Mouse (Mus musculus): Measurements from ENCODE around the gene Arhgap33. TPM values are rescaled to one million over a fixed set of nuclear protein-coding genes. Genes with fewer than 3 reads are reported as not detected.
A peak's percentile ranks its signal among the peaks of the same experiment; 100 is the strongest.

Arhgap33 gene
- polyA plus RNA-seq, 1 experiment from 2014 or later, result 2.1 TPM

- peaks cover 11% of the 10 kb centered on the region; the same call in 1 of the 2 replicates for H3K36me3 ChIP-seq (ENCODE audit: insufficient read depth, low read length)
- no peak overlapping the region for H3K9ac ChIP-seq (replicated peaks; ENCODE audit: low read depth)
- H3K4me2 ChIP-seq (replicated peaks; ENCODE audit: low read depth, low read length), result no peak overlapping the region
- no peaks in the 10 kb centered on the region for H3K27me3 ChIP-seq (replicated peaks; ENCODE audit: insufficient read depth, low read length)
- DNase-seq (ENCODE audit: low spot score), result no peak
- no peak for ATAC-seq
- no peak overlapping the region for H3K27ac ChIP-seq (ENCODE audit: low read length)
- TF ChIP-seq EP300 (IDR thresholded peaks at IDR 0.05) (no peak), CTCF (IDR thresholded peaks at IDR 0.05) (no peak)
- H3K4me3 ChIP-seq (ENCODE audit: low read depth, low read length), result no peak overlapping the region
- peaks cover 4% of the 10 kb centered on the region; the same call in 1 of the 2 replicates for H3K4me1 ChIP-seq (ENCODE audit: insufficient read depth, low read depth, low read length)
- H3K9me3 ChIP-seq (ENCODE audit: low read length), result no peaks in the 10 kb centered on the region
- 85% methylated on average over 10 of the region's 14 CpGs for WGBS
Measured at GRCm38 (mm10) chr7:30526981-30527380, 7.9 kb downstream of the Arhgap33 start.

- Histone ChIP-seq H3K4me3 (ENCODE audit: low read depth, low read length) (0 out of 2 replicates have a peak overlapping the region, but pooled peaks have one; percentile 3), H3K4me2 (replicated peaks; ENCODE audit: low read depth, low read length) (peak overlapping the region; percentile 40), H3K9me3 (ENCODE audit: low read length) (no peaks in the 10 kb centered on the region), H3K27me3 (replicated peaks; ENCODE audit: insufficient read depth, low read length) (no peaks in the 10 kb centered on the region), H3K36me3 (ENCODE audit: insufficient read depth, low read length) (peaks cover 11% of the 10 kb centered on the region; the same call in 1 of the 2 replicates), H3K9ac (replicated peaks; ENCODE audit: low read depth) (no peak overlapping the region), H3K27ac (ENCODE audit: low read length) (peak overlapping the region; percentile 4; the same call in 1 of the 2 replicates), H3K4me1 (ENCODE audit: insufficient read depth, low read depth, low read length) (peaks cover 4% of the 10 kb centered on the region; the same call in 1 of the 2 replicates)
- no peak for TF ChIP-seq EP300 (IDR thresholded peaks at IDR 0.05)
- no peak for TF ChIP-seq CTCF (IDR thresholded peaks at IDR 0.05)
- ATAC-seq (0 out of 2 replicates have a peak, but pooled peaks have one; percentile 6), DNase-seq (ENCODE audit: low spot score) (no peak)
- 39% methylated on average over 17 of the region's 17 CpGs for WGBS
Measured at GRCm38 (mm10) chr7:30526399-30526798, 8.5 kb downstream of the Arhgap33 start.

GRCm38 (mm10) chr7:30525954-30526353, 8.9 kb downstream of the Arhgap33 start:
- 0 out of 2 replicates have a peak overlapping the region, but pooled peaks have one; percentile 4 for H3K27ac ChIP-seq (ENCODE audit: low read length)
- DNase-seq (ENCODE audit: low spot score), result peak; percentile 65

GRCm38 (mm10) chr7:30524487-30524886, 10.4 kb downstream of the Arhgap33 start:
- no peak overlapping the region for H3K4me3 ChIP-seq (ENCODE audit: low read depth, low read length)
- TF ChIP-seq EP300 (IDR thresholded peaks at IDR 0.05), result no peak
- no peak for TF ChIP-seq CTCF (IDR thresholded peaks at IDR 0.05)
- H3K4me2 ChIP-seq (replicated peaks; ENCODE audit: low read depth, low read length), result no peak overlapping the region
- H3K4me1 ChIP-seq (ENCODE audit: insufficient read depth, low read depth, low read length), result peaks cover 4% of the 10 kb centered on the region; the same call in 1 of the 2 replicates
- no peak overlapping the region for H3K27ac ChIP-seq (ENCODE audit: low read length)
- H3K36me3 ChIP-seq (ENCODE audit: insufficient read depth, low read length), result no peaks in the 10 kb centered on the region
- 94% methylated on average over 6 of the region's 6 CpGs for WGBS
- H3K27me3 ChIP-seq (replicated peaks; ENCODE audit: insufficient read depth, low read length), result no peaks in the 10 kb centered on the region
- ATAC-seq, result no peak
- H3K9me3 ChIP-seq (ENCODE audit: low read length), result no peaks in the 10 kb centered on the region
- DNase-seq (ENCODE audit: low spot score), result no peak
- H3K9ac ChIP-seq (replicated peaks; ENCODE audit: low read depth), result no peak overlapping the region

More at GRCm38 (mm10) chr7:30525954-30526353, 8.9 kb downstream of the Arhgap33 start:
- H3K4me2 ChIP-seq (replicated peaks; ENCODE audit: low read depth, low read length), result peak overlapping the region; percentile 40
- peaks cover 11% of the 10 kb centered on the region; the same call in 1 of the 2 replicates for H3K36me3 ChIP-seq (ENCODE audit: insufficient read depth, low read length)
- 32% methylated on average over 10 of the region's 10 CpGs for WGBS
- no peak overlapping the region for H3K9ac ChIP-seq (replicated peaks; ENCODE audit: low read depth)
- no peaks in the 10 kb centered on the region for H3K9me3 ChIP-seq (ENCODE audit: low read length)
- peaks cover 4% of the 10 kb centered on the region; the same call in 1 of the 2 replicates for H3K4me1 ChIP-seq (ENCODE audit: insufficient read depth, low read depth, low read length)
- peak; percentile 65 for ATAC-seq
- H3K4me3 ChIP-seq (ENCODE audit: low read depth, low read length), result peak overlapping the region; percentile 3; the same call in 1 of the 2 replicates
- no peaks in the 10 kb centered on the region for H3K27me3 ChIP-seq (replicated peaks; ENCODE audit: insufficient read depth, low read length)
- TF ChIP-seq CTCF (IDR thresholded peaks at IDR 0.05), result no peak

- H3K4me1 ChIP-seq (ENCODE audit: insufficient read depth, low read depth, low read length), result peaks cover 4% of the 10 kb centered on the region; the same call in 1 of the 2 replicates
- no peak for DNase-seq (ENCODE audit: low spot score)
- no peak overlapping the region for H3K9ac ChIP-seq (replicated peaks; ENCODE audit: low read depth)
- WGBS, result 84% methylated on average over 10 of the region's 10 CpGs
- no peak overlapping the region for H3K4me2 ChIP-seq (replicated peaks; ENCODE audit: low read depth, low read length)
- no peak overlapping the region for H3K27ac ChIP-seq (ENCODE audit: low read length)
- no peak overlapping the region for H3K4me3 ChIP-seq (ENCODE audit: low read depth, low read length)
- no peaks in the 10 kb centered on the region for H3K36me3 ChIP-seq (ENCODE audit: insufficient read depth, low read length)
- ATAC-seq, result no peak
- TF ChIP-seq EP300 (IDR thresholded peaks at IDR 0.05) (no peak), CTCF (IDR thresholded peaks at IDR 0.05) (no peak)
- H3K9me3 ChIP-seq (ENCODE audit: low read length), result no peaks in the 10 kb centered on the region
- no peaks in the 10 kb centered on the region for H3K27me3 ChIP-seq (replicated peaks; ENCODE audit: insufficient read depth, low read length)
Measured at GRCm38 (mm10) chr7:30522871-30523270, 12.0 kb downstream of the Arhgap33 start.

GRCm38 (mm10) chr7:30520856-30521255, 14.0 kb downstream of the Arhgap33 start:
- Histone ChIP-seq H3K4me2 (replicated peaks; ENCODE audit: low read depth, low read length) (no peak overlapping the region), H3K4me1 (ENCODE audit: insufficient read depth, low read depth, low read length) (no peaks in the 10 kb centered on the region), H3K27me3 (replicated peaks; ENCODE audit: insufficient read depth, low read length) (no peaks in the 10 kb centered on the region), H3K36me3 (ENCODE audit: insufficient read depth, low read length) (no peaks in the 10 kb centered on the region), H3K4me3 (ENCODE audit: low read depth, low read length) (no peak overlapping the region), H3K9ac (replicated peaks; ENCODE audit: low read depth) (no peak overlapping the region), H3K9me3 (ENCODE audit: low read length) (no peaks in the 10 kb centered on the region), H3K27ac (ENCODE audit: low read length) (no peak overlapping the region)
- 77% methylated on average over 5 of the region's 5 CpGs for WGBS
- TF ChIP-seq EP300 (IDR thresholded peaks at IDR 0.05) (no peak), CTCF (IDR thresholded peaks at IDR 0.05) (no peak)
- no peak for DNase-seq (ENCODE audit: low spot score)
- ATAC-seq, result no peak
